Mouse (Mus musculus): ENCODE data around the gene Pcsk5.

- no peak for TF ChIP-seq POLR2A (IDR thresholded peaks at IDR 0.05; ENCODE audit: borderline replicate concordance, extremely low read depth, insufficient read depth, insufficient read length, poor library complexity, severe bottlenecking)
- no peak for TF ChIP-seq CTCF (IDR thresholded peaks at IDR 0.05; ENCODE audit: borderline replicate concordance, extremely low read depth, insufficient read depth, insufficient read length)
Measured at GRCm38 (mm10) chr19:17793457-17793856, 44.0 kb downstream of the Pcsk5 start.

Data from brain, embryonic 14.5 days (tissue).